ENCODE assay signal across 7 mouse cellular contexts in the genomic region with DNA sequence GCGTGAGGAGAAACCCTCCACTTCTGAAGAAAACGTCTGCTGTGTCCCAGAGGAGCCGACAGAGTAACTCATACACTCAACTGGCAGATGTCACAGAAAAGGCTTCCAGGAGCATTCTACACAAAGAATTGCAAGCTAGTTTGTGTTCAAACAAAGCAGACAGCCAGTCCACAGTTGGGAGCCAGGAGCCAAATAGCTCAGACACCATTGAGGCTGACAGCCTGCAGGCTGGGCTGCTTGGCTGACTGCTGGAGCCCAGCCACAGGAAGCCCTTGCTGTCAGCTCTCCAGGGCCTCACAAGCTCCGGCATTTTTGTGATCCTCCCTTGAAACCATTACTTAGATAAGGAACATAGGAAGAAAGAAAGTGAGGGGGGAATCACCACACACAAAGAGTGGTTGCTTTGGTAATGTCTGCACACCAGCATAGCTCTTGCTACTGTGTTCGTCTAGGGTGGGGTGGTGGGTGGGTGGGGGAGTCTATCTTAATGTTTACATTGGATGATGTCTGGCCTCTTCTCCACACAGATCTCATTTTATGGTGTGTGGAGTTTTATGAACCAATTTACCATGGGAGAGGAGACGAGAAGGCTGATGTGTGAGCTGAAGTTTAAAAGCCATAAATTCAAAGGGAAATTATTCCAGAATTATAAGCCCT.
DNase-seq lines count a peak whose midpoint lies in the region; ATAC-seq lines count a peak whose summit lies in the region.

No protein-coding gene starts in this region.

- H3K4me3 ChIP-seq in embryonic facial prominence, embryonic 13.5 days, result no peak overlapping the region
- no peak overlapping the region for H3K4me3 ChIP-seq in stomach, embryonic 16.5 days (replicated peaks; ENCODE audit: low read length)

- H3K27me3 ChIP-seq in embryonic facial prominence, embryonic 13.5 days, result no peaks in the 10 kb centered on the region
- H3K27me3 ChIP-seq in stomach, embryonic 16.5 days (ENCODE audit: control insufficient read depth, insufficient read depth, low read length), result no peaks in the 10 kb centered on the region

- no peaks in the 10 kb centered on the region for H3K36me3 ChIP-seq in embryonic facial prominence, embryonic 13.5 days
- no peaks in the 10 kb centered on the region for H3K36me3 ChIP-seq in stomach, embryonic 16.5 days (ENCODE audit: control insufficient read depth, insufficient read depth, low read length)

- WGBS in embryonic facial prominence, embryonic 13.5 days, result 35% methylated on average over 6 of the region's 6 CpGs
- 14% methylated on average over 6 of the region's 6 CpGs for WGBS in stomach, embryonic 16.5 days

- H3K27ac ChIP-seq in embryonic facial prominence, embryonic 13.5 days, result peak overlapping the region; percentile 33; the same call in 1 of the 2 replicates
- peak overlapping the region; percentile 31; the same call in 1 of the 2 replicates for H3K27ac ChIP-seq in stomach, embryonic 16.5 days (ENCODE audit: low read length)

- intact Hi-C loops in left cerebral cortex, postnatal 4 days (cut with DNase I), result no loop called here
- intact Hi-C loops in heart, postnatal 36 days (cut with DNase I), result no loop called here

- no peak overlapping the region for H3K4me2 ChIP-seq in embryonic facial prominence, embryonic 13.5 days
- no peak overlapping the region for H3K4me2 ChIP-seq in stomach, embryonic 16.5 days (ENCODE audit: low read depth, low read length)

- peak; percentile 76 for DNase-seq in left cerebral cortex, postnatal 4 days
- no peak for DNase-seq in left cerebral cortex, adult 8-10 months (ENCODE audit: low spot score in 2 of 2)
- DNase-seq in heart, postnatal 36 days, result peak; percentile 1 to 11
- peak; percentile 3 for DNase-seq in lung, postnatal 25 days (ENCODE audit: low spot score)
- no peak for DNase-seq in T-cell, adult 2 months (ENCODE audit: low spot score)

- no peak overlapping the region for H3K9ac ChIP-seq in embryonic facial prominence, embryonic 13.5 days
- H3K9ac ChIP-seq in stomach, embryonic 16.5 days (ENCODE audit: low read length), result no peak overlapping the region

- H3K4me1 ChIP-seq in embryonic facial prominence, embryonic 13.5 days, result peaks cover 8% of the 10 kb centered on the region; the same call in 1 of the 2 replicates
- H3K4me1 ChIP-seq in stomach, embryonic 16.5 days (ENCODE audit: control insufficient read depth, insufficient read depth, low read length), result peaks cover 6% of the 10 kb centered on the region; the same call in 1 of the 2 replicates

- no peak for ATAC-seq in embryonic facial prominence, embryonic 13.5 days (ENCODE audit: insufficient number of reproducible peaks, insufficient read depth, low FRiP score, low TSS enrichment, low read depth)
- ATAC-seq in stomach, embryonic 16.5 days (ENCODE audit: insufficient read depth, low FRiP score), result peak; percentile 68; the same call in 1 of the 2 replicates

- no peaks in the 10 kb centered on the region for H3K9me3 ChIP-seq in embryonic facial prominence, embryonic 13.5 days
- H3K9me3 ChIP-seq in stomach, embryonic 16.5 days (replicated peaks; ENCODE audit: control insufficient read depth, low read length), result no peaks in the 10 kb centered on the region

Comparison
In these comparisons a context has a peak if more than half of its experiments do, and no peak if none do; other contexts are left out.
1. DNase-seq: peak in left cerebral cortex, postnatal 4 days (single experiment), heart, postnatal 36 days (2 of 2) and lung, postnatal 25 days (single experiment); none in left cerebral cortex, adult 8-10 months (0 of 2) and T-cell, adult 2 months (single experiment).